Mouse (Mus musculus) heart, embryonic 12.5 days (tissue): ENCODE results near the gene Fat3. TPM values are rescaled to one million over a fixed set of nuclear protein-coding genes. Genes with fewer than 3 reads are reported as not detected.

Experiments used
- ATAC-seq: fragments of 200-750 bp; cut with Nextera tagmentation; 2 replicates; pipeline ENCODE4 v1.8.0; 2017; ENCODE audit warnings: moderate TSS enrichment, moderate library complexity; ENCODE audit not compliant: insufficient number of reproducible peaks, low FRiP score
- H3K27ac ChIP-seq: fragments of 300-500 bp; sonication (generic); 2 replicates; pipeline ENCODE4 v1.5.1; 2016; ENCODE audit warnings: mild to moderate bottlenecking, moderate library complexity; ENCODE audit not compliant: poor library complexity, severe bottlenecking
- H3K27me3 ChIP-seq: fragments of 300-500 bp; sonication (generic); replicated peaks from 2 replicates; pipeline ENCODE4 v1.6.1; 2016; ENCODE audit warnings: mild to moderate bottlenecking, moderate library complexity
- H3K36me3 ChIP-seq: fragments of 300-500 bp; sonication (generic); 2 replicates; pipeline ENCODE4 v1.6.1; 2016; ENCODE audit warnings: mild to moderate bottlenecking, moderate library complexity
- H3K4me1 ChIP-seq: fragments of 300-500 bp; sonication (generic); replicated peaks from 2 replicates; pipeline ENCODE4 v1.6.1; 2016; ENCODE audit warnings: mild to moderate bottlenecking
- H3K4me2 ChIP-seq: fragments of 300-500 bp; sonication (generic); 2 replicates; pipeline ENCODE4 v1.6.1; 2016; ENCODE audit warnings: mild to moderate bottlenecking, moderate library complexity
- H3K4me3 ChIP-seq: fragments of 300-500 bp; sonication (generic); 2 replicates; pipeline ENCODE4 v1.5.1; 2016; ENCODE audit warnings: mild to moderate bottlenecking
- H3K9ac ChIP-seq: fragments of 300-500 bp; sonication (generic); 2 replicates; pipeline ENCODE4 v1.6.1; 2016; ENCODE audit warnings: mild to moderate bottlenecking, moderate library complexity
- H3K9me3 ChIP-seq: fragments of 300-500 bp; sonication (generic); replicated peaks from 2 replicates; pipeline ENCODE4 v1.6.1; 2016; ENCODE audit warnings: mild to moderate bottlenecking, moderate library complexity
- WGBS: fragments of 180-500 bp; shearing (Covaris S2); methylation state at CpG from one replicate; pipeline ENCODE4 v1.1.7; 2016; 5-methylcytosine and 5-hydroxymethylcytosine counted together
- polyA plus RNA-seq: library from polyadenylated mRNA; unstranded; fragments of >200 nt; fragmentation: Nextera tagmentation; extraction: Ambion mirVana; gene quantifications from 2 replicates; pipeline ENCODE4 v1.2.1, GENCODE M21; 2016

Fat3 gene
- polyA plus RNA-seq, 1 experiment from 2014 or later = 1.5 TPM

GRCm38 (mm10) chr9:15912735-15913134, 588.4 kb downstream of the Fat3 start:
- H3K9me3 ChIP-seq = no peaks in the 10 kb centered on the region
- H3K4me1 ChIP-seq = 0 out of 2 replicates have a peak, but pooled peaks cover 7% of the 10 kb centered on the region
- no peak for ATAC-seq
- no peaks in the 10 kb centered on the region for H3K27me3 ChIP-seq
- H3K36me3 ChIP-seq = no peaks in the 10 kb centered on the region
- no peak overlapping the region for H3K4me3 ChIP-seq
- no peak overlapping the region for H3K27ac ChIP-seq
- H3K9ac ChIP-seq = no peak overlapping the region
- no peak overlapping the region for H3K4me2 ChIP-seq
- 50% methylated on average over 1 of the region's 1 CpGs for WGBS

- 49% methylated on average over 2 of the region's 2 CpGs for WGBS
These were observed 591.5 kb downstream of the Fat3 start for GRCm38 (mm10) chr9:15909397-15910113.

GRCm38 (mm10) chr9:15903948-15904750, 596.9 kb downstream of the Fat3 start:
- H3K4me3 ChIP-seq = no peak overlapping the region
- no peaks in the 10 kb centered on the region for H3K27me3 ChIP-seq
- no peaks in the 10 kb centered on the region for H3K9me3 ChIP-seq
- H3K27ac ChIP-seq = no peak overlapping the region
- no peak for ATAC-seq
- H3K9ac ChIP-seq = no peak overlapping the region
- no peak overlapping the region for H3K4me2 ChIP-seq
- H3K36me3 ChIP-seq = no peaks in the 10 kb centered on the region
- 60% methylated on average over 9 of the region's 9 CpGs for WGBS
- 0 out of 2 replicates have a peak, but pooled peaks cover 3% of the 10 kb centered on the region for H3K4me1 ChIP-seq

More at GRCm38 (mm10) chr9:15909397-15910113, 591.5 kb downstream of the Fat3 start:
- H3K9ac ChIP-seq = no peak overlapping the region
- H3K9me3 ChIP-seq = no peaks in the 10 kb centered on the region
- ATAC-seq = no peak
- no peak overlapping the region for H3K27ac ChIP-seq
- no peak overlapping the region for H3K4me3 ChIP-seq
- H3K4me2 ChIP-seq = no peak overlapping the region
- no peaks in the 10 kb centered on the region for H3K27me3 ChIP-seq
- H3K4me1 ChIP-seq = 0 out of 2 replicates have a peak, but pooled peaks cover 7% of the 10 kb centered on the region
- H3K36me3 ChIP-seq = no peaks in the 10 kb centered on the region

GRCm38 (mm10) chr9:15898112-15898511, 603.0 kb downstream of the Fat3 start:
- no peak overlapping the region for H3K4me2 ChIP-seq
- ATAC-seq = no peak
- H3K4me1 ChIP-seq = no peaks in the 10 kb centered on the region
- no peaks in the 10 kb centered on the region for H3K27me3 ChIP-seq
- no peak overlapping the region for H3K9ac ChIP-seq
- 80% methylated on average over 2 of the region's 2 CpGs for WGBS
- no peak overlapping the region for H3K4me3 ChIP-seq
- H3K36me3 ChIP-seq = no peaks in the 10 kb centered on the region
- H3K27ac ChIP-seq = no peak overlapping the region
- no peaks in the 10 kb centered on the region for H3K9me3 ChIP-seq

- H3K27me3 ChIP-seq = no peaks in the 10 kb centered on the region
- no peaks in the 10 kb centered on the region for H3K9me3 ChIP-seq
- H3K4me1 ChIP-seq = no peaks in the 10 kb centered on the region; the same call in 1 of the 2 replicates
- no peak for ATAC-seq
- no peaks in the 10 kb centered on the region for H3K36me3 ChIP-seq
- H3K4me3 ChIP-seq = no peak overlapping the region
- WGBS = 43% methylated on average over 5 of the region's 5 CpGs
- H3K27ac ChIP-seq = no peak overlapping the region
- H3K4me2 ChIP-seq = no peak overlapping the region
- no peak overlapping the region for H3K9ac ChIP-seq
These were observed 614.3 kb downstream of the Fat3 start for GRCm38 (mm10) chr9:15886756-15887155.

GRCm38 (mm10) chr9:15880754-15881153, 620.3 kb downstream of the Fat3 start:
- ATAC-seq = no peak
- H3K36me3 ChIP-seq = no peaks in the 10 kb centered on the region
- no peak overlapping the region for H3K4me3 ChIP-seq

GRCm38 (mm10) chr9:15880160-15880603, 620.9 kb downstream of the Fat3 start:
- Histone ChIP-seq H3K36me3 (no peaks in the 10 kb centered on the region), H3K4me3 (no peak overlapping the region), H3K4me1 (no peaks in the 10 kb centered on the region), H3K27me3 (0 out of 2 replicates have a peak, but pooled peaks cover 4% of the 10 kb centered on the region), H3K4me2 (peak overlapping the region; percentile 41; the same call in 1 of the 2 replicates), H3K9me3 (no peaks in the 10 kb centered on the region), H3K27ac (no peak overlapping the region), H3K9ac (no peak overlapping the region)
- ATAC-seq = no peak
- 18% methylated on average over 3 of the region's 3 CpGs for WGBS

More at GRCm38 (mm10) chr9:15880754-15881153, 620.3 kb downstream of the Fat3 start:
- Histone ChIP-seq H3K27ac (no peak overlapping the region), H3K4me1 (no peaks in the 10 kb centered on the region), H3K4me2 (no peak overlapping the region), H3K9ac (no peak overlapping the region), H3K9me3 (no peaks in the 10 kb centered on the region), H3K27me3 (no peaks in the 10 kb centered on the region)

- Histone ChIP-seq H3K4me2 (peak within 1 kb of the TSS; percentile 25; the same call in 1 of the 2 replicates), H3K9ac (no peak within 1 kb of the TSS), H3K4me3 (no peak within 1 kb of the TSS), H3K4me1 (peaks cover 9% of the 10 kb centered on the region; the same call in 1 of the 2 replicates), H3K36me3 (no peaks in the 10 kb centered on the region), H3K27ac (no peak within 1 kb of the TSS), H3K9me3 (no peaks in the 10 kb centered on the region), H3K27me3 (peaks cover 31% of the 10 kb centered on the region)
- 51% methylated on average over 19 of the region's 19 CpGs for WGBS
- ATAC-seq = no peak
These were observed 626.5 kb downstream of the Fat3 start, which contains the start of gene Mtnr1b for GRCm38 (mm10) chr9:15874506-15875160. Gene Mtnr1b, minus strand, starts transcription at chr9:15874556.

- 38% methylated on average over 4 of the region's 4 CpGs for WGBS
- no peaks in the 10 kb centered on the region for H3K9me3 ChIP-seq
- H3K36me3 ChIP-seq = no peaks in the 10 kb centered on the region
- no peak overlapping the region for H3K9ac ChIP-seq
- peaks cover 9% of the 10 kb centered on the region; the same call in 1 of the 2 replicates for H3K4me1 ChIP-seq
- peaks cover 26% of the 10 kb centered on the region for H3K27me3 ChIP-seq
- H3K4me3 ChIP-seq = no peak overlapping the region
- H3K27ac ChIP-seq = no peak overlapping the region
- no peak overlapping the region for H3K4me2 ChIP-seq
- ATAC-seq = no peak
These were observed 631.1 kb downstream of the Fat3 start for GRCm38 (mm10) chr9:15870013-15870412.

- H3K9ac ChIP-seq = no peak overlapping the region
- no peaks in the 10 kb centered on the region for H3K36me3 ChIP-seq
- H3K4me3 ChIP-seq = no peak overlapping the region
- H3K27me3 ChIP-seq = peaks cover 20% of the 10 kb centered on the region
- H3K9me3 ChIP-seq = no peaks in the 10 kb centered on the region
- 59% methylated on average over 4 of the region's 4 CpGs for WGBS
- no peak overlapping the region for H3K27ac ChIP-seq
- ATAC-seq = no peak
- H3K4me2 ChIP-seq = no peak overlapping the region
- peaks cover 8% of the 10 kb centered on the region; the same call in 1 of the 2 replicates for H3K4me1 ChIP-seq
These were observed 631.6 kb downstream of the Fat3 start for GRCm38 (mm10) chr9:15869456-15869855.
